Mouse (Mus musculus) thymus, postnatal 10 days (tissue): Measurements from ENCODE around the gene Nptx1.

Source experiments
- DNase-seq, 2 experiments: peaks; one replicate each; pipeline ENCODE4 v3.0.0; 2021; ENCODE audit warnings: low spot score in 2 of 2

Nptx1 gene

DNA sequence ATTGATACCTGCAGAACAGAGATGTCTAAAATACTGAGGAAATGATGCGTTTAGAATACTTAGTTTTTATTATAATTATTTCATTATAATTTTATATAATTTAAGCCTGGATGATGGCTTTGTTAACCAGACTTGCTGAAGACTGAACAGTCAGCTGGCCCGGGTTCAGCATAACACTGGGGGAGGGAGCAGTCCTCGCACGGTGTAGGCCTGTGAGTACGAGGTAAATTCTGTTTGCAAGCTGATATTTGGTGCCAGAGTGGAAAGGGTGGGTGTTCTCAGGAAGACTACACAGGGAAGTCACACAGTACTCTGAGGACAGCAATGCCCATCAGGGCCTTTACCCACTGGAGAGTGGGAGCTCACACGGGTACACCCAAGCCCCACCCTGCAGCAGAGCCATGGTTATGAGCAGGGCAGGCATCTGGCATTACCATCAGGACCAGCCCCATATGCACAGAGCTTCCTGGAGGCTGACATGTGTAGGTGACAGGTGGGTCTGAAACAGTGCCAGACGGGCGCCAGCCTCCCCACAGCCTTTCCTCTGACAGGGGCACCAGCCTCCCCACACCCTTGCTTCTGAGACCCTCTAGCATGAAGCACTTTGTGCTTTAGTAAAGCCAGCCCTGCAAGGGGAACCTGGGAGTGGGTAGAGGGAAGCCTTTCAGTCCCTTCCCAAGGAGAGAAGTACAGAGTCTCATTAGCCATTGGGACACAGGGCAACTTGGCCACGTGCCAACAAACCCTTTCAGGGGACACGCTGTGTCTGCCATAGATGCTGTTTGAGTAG, 3.2 kb upstream of the Nptx1 start:
- DNase-seq = no peak

DNA sequence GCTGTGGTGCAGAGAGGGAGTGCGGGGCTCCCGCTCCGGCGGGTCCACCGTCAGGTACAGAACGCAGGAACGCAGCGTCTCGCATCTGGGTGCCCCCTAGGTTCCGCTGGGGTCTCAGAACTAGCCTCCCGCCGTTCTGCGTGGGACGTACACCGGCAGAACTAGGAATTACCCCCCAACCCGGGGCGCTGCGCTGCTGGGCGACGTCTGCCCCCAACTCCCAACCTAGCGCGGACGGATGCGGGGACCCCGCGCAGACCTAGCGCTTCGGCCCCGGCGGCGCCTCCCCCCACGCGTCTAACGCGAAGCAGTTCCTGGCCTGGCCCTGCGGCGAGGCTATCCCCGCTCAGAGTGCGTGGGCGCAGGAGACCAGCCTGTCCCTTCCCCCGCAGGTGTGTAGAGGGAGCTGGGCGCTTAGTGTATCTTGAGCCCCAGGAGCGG, 1.8 kb upstream of the Nptx1 start:
- DNase-seq = no peak

DNA sequence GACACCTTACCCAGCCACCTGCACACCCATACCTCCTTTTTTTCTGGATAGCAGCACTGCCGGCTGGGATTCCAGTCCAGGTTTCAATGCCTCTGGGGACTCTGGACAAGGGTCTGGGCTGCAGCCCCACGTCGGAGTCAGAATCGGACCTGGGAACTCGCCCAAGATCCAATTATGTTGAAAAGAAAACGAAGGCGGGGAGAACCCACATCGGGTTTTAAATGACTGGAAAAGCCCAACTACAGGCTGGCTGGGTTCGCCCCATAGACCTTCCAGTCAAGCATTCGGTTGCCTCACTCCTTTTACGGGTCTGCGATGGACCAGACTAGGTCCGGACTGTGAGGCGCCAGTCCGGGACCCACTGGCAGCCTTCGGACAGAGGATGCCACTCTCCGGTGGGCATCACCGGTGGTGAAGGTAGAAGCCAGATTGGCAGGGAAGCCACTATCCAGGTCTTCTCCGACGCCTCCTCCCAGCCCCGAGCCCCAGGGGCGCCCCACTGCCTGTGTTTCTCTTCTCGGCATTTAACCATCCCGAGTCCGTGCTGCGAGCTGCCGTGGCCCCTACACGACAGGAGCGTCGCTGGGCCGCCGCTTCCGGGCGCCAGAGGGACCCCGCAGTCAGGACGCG, 1.3 kb upstream of the Nptx1 start:
- DNase-seq = no peak

DNA sequence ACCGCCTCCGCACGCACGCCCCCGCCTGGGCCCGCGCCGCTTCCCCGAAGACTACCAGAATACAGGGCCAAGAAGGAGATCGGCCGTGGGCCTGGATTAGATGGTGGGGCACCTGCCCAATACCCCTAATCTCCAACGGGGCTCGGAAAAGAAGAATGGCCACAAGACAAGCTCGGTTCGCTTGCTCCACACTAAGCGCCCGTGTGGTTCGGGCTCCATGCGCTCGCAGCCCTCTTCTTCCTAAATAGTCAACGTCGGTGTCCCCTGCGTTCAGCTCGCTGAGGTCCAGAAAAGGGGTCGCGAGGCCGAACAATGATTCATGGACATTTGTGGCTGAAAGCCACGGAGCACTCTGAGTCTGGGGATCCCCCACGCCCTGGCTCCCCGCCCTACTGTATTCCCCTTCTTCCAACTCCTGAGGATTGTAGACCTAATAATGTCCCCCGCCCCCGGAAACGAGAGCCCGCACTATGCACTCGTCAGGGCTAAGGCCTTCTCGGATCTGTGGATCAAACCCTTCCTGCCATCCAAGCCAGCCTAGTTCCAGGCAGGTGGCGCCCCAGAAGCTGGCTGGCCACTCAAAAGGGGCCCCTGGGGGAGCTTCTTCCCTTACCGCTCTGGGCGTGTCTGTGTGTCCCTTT, 518 bp upstream of the Nptx1 start:
- DNase-seq = no peak

DNA sequence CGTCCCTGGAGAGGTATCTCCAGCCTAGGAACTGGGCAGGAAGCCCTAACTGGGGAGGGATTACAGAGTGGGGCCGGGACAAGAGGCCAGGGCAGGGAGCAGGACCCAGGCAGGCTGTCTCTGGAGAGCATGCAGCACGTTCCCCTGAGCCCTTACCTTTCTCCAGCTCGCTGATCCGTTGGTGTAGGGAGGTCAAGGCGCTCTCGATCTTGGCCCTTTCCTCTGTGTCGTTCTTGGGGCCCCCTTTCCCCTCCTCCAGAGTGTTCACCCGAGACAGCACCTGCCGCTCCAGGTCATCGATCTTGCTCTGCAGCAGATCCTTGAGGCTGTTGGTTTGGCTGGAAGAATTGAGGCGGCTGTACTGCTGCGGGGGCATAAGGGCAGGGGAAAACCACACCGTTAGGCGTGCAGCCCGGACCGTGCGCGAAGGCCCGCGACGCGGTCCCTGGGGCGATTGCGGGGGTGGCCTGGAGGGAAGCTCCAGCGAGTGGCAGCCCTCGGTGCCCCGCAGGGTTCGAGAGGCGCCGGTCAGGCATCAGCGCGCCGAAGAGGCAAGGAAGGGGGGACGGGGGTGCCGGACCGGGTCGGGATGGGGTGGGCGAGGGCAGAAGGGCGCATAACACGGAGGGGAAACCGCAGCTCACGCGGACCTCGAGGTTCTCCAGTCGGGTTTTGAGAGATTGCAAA, 914 bp downstream of the Nptx1 start:
- DNase-seq = no peak

DNA sequence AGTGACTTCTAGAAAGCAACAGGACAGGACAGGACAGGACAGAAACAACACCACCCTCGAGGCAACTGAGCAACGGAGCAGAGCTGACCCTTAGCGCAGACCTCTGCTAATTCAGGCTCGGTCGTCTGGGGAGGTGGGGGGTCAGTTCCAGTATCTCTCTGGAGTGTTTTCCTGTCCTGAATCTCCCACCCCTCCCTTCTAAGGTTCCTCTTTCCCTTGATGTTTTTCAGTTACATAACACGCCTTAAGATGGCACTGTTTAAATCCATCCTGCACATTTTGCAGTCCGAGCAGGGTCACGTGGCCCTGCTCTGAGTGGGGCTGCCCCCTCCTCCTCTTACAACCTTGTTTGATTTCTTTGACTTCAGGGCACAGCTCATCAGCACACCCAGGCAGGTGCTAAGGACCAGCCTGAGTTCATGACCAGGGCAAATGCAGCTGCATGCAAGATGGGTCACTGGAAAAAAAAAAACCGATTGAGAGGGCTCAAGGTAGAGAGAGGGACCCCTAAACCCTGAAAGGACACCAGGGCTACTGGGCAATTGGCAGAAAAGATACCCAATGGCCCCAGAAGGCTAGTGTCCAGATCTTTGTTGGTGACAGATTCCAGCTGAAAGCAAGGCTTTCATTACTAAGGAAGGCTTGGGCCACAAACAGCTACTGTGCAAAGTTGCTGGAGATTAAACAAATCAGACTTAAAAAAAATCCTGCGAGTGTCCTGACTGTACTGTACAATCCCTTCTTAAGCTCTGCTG, 1.6 kb downstream of the Nptx1 start:
- no peak for DNase-seq

DNA sequence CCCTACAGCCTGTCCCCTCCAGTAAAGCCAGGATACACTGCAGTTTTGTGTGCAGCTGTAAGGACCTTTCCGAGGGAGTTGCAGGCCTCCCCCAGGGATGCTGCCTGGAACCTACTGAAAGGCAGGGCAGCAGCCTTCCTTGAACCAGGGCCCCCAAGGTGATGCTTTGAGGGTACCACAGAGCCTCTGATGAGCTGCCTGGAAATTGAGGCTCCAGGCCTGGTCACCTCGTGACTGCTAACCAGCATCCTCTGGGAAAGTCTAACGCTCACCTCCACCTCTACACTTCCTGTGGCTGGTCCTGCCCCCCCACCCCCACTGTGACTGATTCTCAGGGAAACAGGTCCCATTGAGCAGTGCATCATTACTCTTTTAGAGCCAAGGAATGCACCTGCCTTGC, 2.3 kb downstream of the Nptx1 start:
- no peak for DNase-seq

DNA sequence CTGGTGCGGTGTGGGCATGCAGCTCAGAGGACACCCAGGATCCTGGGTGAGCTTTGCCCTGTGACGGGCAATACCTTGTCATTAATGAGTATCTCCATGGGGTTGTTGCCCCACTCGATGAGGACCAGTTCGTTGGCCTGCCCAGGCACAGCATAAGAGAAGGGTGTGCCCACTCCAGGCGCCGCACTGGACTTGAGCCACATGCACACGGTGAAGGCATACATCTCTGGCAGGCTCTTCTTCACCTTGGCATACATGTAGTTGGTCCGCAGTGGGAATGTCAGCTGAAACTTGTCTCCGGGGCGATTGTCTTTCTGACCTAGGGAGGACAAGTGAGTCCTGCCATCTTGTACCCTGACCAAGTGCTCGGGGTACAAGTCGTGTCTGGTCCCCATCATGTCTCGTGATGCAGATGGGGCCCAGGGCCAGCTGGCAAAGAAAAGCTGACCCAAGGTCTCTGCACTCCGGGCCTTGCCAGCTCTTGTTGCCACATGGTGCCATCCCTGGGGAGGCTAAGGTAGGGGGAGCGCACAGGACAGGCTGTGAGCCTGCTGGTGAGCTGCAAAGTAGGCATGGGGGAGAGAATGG, 2.9 kb downstream of the Nptx1 start:
- no peak for DNase-seq

DNA sequence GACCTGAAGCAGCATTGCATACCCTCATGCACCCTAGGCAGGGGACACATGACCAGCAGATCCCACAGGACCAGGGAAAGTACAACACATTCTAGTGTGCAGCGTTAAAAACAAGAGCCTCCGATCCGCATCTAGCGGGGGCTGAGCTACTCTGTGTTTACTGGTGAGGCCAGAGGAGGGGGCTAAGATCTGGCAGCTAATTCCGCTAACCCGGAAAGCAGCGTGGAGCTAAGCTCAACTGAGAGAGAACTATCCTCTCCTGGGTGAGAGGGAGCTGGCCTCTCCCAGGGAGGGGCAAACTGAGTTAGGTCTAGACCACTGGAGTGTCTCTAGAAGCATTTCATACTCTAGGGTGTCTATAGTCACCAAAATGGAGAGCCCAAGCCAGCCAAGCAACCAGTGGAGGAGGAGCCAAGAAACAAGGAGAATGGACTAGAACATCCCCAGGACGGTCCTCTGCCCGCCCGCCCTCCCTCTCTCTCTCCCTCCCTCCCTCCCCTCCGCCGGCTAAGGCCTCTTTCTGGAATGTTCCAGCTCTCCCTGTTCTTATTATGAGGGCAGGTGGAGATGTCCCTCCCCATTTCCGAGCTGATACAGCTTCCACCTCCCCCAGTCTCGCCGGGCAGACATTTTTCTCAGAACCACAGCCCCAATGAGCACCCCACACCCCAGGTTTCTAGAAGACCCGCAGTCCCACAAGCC, 3.6 kb downstream of the Nptx1 start:
- DNase-seq = no peak

DNA sequence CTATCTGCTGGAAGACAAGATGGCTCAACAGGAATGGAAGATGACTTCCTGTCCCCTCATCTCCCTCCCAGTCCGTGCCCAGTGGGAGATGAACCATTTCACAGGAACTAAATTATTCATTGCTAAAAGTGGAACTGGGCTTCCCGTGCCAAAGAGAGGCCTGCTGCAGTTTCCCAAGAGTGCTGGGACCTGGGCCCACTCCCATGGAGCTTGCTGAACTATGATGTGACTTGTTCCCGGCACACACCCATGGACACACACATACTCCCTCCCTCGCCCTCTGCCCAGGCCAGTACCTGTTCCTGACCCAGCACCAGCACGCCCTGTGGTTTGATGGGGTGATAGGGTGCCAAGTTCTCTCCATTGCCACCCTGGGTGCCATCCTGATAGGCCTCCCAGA, 4.7 kb downstream of the Nptx1 start:
- no peak for DNase-seq

DNA sequence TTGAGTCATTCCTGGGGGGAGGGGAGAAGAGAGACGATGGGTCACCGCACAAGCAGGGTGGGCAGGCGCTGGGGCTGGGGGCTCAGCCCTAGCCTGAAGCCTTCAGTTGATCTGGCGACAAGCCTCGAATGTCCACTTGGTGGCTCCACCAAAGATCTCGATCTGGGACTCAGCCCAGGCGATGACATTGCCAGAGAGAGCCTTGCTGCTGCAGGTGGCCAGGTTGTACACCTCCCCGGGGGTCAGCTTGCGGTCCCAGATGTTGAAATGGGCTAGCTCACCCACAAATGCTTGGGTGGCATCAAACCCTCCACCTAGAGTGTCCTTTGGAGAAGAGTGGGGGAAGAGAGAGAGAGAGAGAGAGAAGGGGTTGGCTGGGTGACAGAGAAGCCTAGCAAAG, 5.2 kb downstream of the Nptx1 start:
- DNase-seq = no peak

DNA sequence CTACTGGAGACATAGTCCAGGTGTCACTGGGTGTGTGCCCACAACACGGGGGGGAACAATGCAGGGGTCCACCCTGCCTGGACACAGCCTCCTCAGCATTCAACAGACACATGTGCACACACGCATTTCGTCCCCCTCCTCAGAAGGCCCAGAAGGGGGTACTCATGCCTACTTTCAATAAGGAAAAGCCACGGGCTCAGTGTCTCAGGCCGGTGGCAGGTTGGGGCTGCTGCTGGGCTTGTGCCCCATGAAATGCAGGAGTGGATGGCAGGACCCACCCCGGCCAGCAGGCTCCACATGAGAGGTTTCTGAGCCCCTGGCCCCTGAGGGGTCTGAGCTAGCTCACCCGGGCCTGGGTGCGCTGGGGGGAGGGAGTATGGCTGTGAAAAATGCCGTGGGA, 6.5 kb downstream of the Nptx1 start:
- DNase-seq = no peak

DNA sequence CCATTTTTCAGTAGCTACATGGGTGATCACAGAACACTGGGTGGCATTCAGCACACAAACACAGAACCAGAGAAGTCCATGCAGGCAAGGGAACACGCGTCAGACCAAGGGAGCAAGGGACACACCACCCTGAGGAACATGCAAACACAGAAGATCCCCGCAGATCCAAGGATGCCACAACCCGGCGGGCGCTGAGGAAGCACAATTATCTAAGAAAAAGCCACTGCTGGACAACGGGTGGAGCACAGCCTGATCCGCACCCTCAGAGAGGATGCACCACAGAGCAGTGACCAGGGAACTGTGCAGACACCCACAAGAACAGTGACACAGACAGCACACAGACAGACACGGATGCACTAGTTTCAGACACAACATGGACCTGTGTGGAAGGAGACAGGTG, 7.0 kb downstream of the Nptx1 start:
- no peak for DNase-seq

DNA sequence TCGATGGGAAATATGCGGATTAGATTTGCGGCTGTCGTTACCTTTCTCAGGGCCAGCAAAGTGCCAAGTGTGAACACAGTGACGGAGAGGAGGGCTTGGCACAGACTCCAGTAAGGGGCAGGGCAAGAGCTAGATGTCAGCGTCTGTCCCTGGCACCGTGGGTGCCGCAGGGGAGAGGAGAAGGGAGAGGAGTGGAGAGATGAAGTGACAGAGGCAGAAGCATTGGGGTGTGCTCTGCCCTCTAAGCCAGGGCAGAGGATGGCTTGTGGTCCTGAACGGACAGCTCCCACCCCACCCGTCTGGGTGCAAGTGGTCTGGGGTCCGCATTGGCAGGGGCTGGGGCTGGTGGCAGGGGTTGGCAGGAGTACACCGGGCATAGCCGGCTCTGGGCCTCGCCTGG, 7.6 kb downstream of the Nptx1 start:
- no peak for DNase-seq

DNA sequence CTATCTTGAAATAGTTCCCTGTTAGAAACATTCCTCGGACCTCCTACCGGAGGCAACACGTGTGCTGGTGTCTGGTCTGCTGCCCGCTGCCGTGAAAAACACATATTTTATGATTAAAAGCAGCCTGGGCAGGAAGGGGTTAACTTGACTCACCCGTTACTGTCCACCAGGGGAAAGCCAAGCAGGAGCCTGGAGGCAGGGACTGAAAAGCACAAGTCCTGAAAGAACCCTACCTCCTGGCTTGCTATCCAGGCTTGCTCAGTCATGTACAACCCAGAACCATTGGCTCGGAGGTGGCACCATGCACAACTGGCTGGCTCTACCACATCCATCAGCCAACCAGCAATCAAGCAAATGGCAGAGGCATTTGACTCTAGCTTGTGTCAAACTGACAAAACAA, 13.8 kb downstream of the Nptx1 start:
- no peak for DNase-seq

DNA sequence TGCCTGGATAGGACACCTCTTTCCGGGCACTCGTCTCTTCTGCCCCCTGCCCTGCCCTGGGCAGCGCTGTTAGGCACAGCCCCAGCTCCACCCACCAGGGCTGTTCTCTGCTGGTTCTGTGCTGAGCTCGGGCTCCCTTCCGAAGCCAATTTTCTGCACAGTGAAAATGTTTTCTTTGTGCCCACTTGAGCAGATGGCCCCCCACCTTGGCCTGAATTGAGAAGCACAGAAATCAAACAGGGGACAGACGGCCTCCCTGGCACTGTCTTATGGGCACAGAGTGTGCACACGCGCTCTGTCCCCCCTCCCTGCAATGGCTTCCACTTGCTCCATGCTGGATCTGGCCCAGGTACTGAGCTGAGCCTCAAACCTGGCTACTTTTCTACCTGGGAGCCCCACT, 15.1 kb downstream of the Nptx1 start:
- DNase-seq = no peak

DNA sequence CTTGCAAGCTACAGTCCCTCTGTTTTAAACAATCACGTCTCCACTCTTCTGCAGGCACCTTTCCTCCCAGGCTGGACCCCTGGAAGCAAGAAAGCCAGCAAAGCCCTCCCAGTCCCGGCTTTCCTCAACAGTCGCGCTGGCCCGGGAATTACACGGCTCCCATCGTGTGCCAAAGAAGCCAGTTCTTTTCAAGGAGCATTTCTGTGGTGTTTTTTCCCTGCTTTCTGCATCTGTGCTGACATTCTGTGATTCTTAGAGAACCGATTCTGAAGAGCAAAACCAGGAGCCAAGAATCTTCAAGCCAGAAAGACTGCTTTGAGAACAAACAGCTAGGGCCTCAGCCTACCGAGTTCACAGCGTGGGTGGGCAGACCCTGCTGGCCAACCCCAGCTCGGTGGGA, 18.6 kb downstream of the Nptx1 start:
- DNase-seq = no peak

DNA sequence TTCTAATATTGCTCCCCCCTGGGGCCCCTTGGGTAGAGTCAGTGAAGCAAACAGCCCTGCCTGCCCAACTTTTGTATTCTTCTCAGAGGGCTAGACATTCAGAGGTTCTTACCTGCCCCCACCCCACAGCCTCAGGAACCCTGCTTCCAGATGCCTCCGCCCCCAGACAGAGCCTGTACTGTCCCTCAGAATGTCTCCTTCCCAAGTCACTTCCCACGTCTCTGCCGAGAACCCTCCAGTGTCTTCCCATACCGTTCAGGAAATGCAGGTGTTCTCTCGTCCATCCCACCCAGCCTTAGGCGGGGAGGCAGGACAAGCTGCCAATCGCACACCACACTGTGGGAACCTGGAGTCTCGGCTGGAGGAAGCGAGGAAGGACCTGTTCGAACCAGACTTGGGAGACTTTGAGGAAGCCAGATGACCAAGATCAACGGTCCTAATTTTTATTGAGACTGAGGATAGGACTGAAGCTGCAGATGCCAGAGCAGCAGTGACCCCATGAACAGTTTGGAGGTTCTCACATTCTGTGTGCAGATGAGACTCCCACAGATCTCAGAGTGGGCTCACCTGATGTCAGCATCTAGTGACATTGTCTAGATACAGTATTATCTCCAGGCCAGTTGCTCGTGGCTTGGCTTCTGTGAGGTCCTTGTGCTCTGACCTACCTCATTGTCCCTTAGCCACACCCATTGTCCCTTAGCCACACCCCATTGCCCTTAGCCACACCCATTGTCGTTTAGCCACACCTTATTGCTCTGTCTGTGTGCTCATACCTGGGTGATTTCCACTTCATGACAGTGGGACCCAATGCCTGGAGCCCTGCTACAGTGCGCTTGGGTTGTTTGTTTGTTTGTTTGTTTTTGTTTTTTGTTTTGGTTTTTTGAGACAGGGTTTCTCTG, 21.2 kb downstream of the Nptx1 start:
- DNase-seq = no peak

DNA sequence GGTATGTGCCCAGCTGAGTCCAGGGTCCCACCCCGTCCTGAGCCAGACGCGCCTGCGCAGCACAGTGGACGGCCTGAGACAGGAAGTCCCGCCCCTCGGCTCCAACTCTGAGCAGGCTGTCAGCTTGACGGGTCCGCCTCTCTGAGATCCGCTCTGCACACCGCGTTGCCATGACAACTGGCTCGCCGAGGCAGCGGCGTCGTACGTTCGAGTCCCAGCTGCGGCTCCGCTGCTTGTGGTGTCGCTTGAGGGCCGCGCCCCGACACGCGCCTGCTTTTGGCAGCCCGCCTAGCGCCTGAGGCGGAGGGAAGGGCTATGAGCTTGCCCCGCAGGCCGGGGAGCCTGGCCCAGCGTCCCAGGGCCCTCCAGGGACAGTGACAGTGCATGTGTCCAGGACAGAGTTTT, 23.0 kb downstream of the Nptx1 start:
- peak; percentile 79 for DNase-seq

DNA sequence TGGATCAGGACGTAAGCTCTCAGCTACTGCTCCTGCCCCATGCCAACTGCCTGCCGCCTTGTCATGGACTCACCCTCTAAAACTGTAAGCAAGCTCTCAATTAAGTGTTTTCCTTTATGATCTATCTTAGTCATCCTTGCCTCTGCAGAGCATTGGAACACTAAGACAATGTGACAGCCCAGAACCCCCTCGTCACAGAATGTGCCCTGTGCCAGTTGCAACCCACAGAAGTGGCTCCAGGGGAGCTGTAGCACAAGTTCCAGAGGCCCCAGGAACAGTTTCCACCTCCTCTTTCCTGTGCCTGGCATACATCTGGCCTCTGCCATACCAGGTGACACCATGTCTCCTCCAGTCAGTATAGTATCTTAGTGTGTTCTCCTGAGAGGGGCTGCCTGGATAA, 24.2 kb downstream of the Nptx1 start:
- no peak for DNase-seq
